Mouse (Mus musculus) stomach, postnatal 0 days (tissue): ENCODE data around the gene Dpf3.

Experiments used
- CTCF ChIP-seq: IDR thresholded peaks from 2 replicates; pipeline ENCODE4 v1.5.1; 2016; ENCODE audit warnings: antibody characterized with exemption, low read depth, mild to moderate bottlenecking, moderate library complexity
- EP300 ChIP-seq: optimal IDR thresholded peaks from 2 replicates; pipeline ENCODE3; 2016; ENCODE audit warnings: antibody characterized with exemption

DNA sequence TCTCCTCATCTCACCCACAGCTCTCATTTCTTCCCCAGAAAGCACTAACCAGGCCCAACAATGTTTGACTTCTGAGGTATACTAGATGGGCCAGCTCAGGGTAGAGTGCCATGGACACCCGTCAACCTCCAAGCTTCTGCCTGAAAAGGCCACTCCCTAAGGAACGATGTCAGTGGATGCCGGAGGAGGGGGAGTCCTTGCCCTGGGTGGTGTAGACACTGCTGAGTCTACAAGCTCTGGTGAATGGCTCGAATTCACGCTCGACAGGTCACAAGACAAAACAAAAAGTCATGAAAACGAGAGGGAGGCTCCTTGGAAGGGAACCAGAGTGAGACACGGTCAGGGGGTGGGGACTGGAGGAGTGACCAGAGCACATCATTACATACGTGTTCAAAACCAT is 17.4 kb downstream of the Dpf3 start:
- TF ChIP-seq EP300 (no peak), CTCF (no peak)
